Mouse (Mus musculus) CH12.LX (cell line): ENCODE data around the gene Crtc3.

Experiments
- BHLHE40 ChIP-seq: IDR thresholded peaks from 2 replicates; pipeline ENCODE4 v1.6.1; 2011; ENCODE audit warnings: mild to moderate bottlenecking, low read depth, low read length, improper control_type of control experiment
- CTCF ChIP-seq, 2 experiments: IDR thresholded peaks in 1 of 2; conservative IDR thresholded peaks in 1 of 2; 2 replicates each; pipeline ENCODE4 v1.5.1; 2011 to 2012; ENCODE audit warnings: low read depth in 2 of 2, low read length in 2 of 2, improper control_type of control experiment in 1 of 2, inconsistent platforms in 1 of 2, mild to moderate bottlenecking in 1 of 2, moderate library complexity in 1 of 2
- EP300 ChIP-seq: IDR thresholded peaks from 2 replicates; pipeline ENCODE4 v1.6.1; 2011; ENCODE audit warnings: low read length, improper control_type of control experiment
- NELFE ChIP-seq: IDR thresholded peaks from 2 replicates; pipeline ENCODE4 v1.6.1; 2011; ENCODE audit warnings: low read depth, low read length, improper control_type of control experiment
- NRF1 ChIP-seq: IDR thresholded peaks from 2 replicates; pipeline ENCODE4 v1.6.1; 2014; ENCODE audit warnings: low read depth, mild to moderate bottlenecking, inconsistent platforms, low read length, improper control_type of control experiment, moderate library complexity
- POLR2A ChIP-seq: IDR thresholded peaks from 2 replicates; pipeline ENCODE4 v1.6.1; 2011; ENCODE audit warnings: low read depth, mild to moderate bottlenecking, improper control_type of control experiment, low read length
- TCF12 ChIP-seq: IDR thresholded peaks from 2 replicates; pipeline ENCODE4 v1.6.1; 2014; ENCODE audit warnings: low read depth, mild to moderate bottlenecking, inconsistent platforms, low read length, improper control_type of control experiment

GRCm38 (mm10) chr7:80625841-80626240, 62.8 kb downstream of the Crtc3 start:
- TF ChIP-seq BHLHE40 (no peak), POLR2A (no peak), NELFE (no peak), NRF1 (no peak), TCF12 (no peak), CTCF (conservative IDR thresholded peaks at IDR 0.05 in 1 of 2, IDR thresholded peaks at IDR 0.05 in 1 of 2; ENCODE audit: low read depth in 2 of 2, low read length in 2 of 2) (no peak), EP300 (no peak)
